Mouse (Mus musculus): Measurements from ENCODE around the gene Sephs1.

The Sephs1 gene

GRCm38 (mm10) chr2:4908771-4909315 is 27.5 kb downstream of the Sephs1 start:
- peak; percentile 70 for DNase-seq

- DNase-seq = peak; percentile 58
Observed at GRCm38 (mm10) chr2:4909909-4910308, 28.5 kb downstream of the Sephs1 start.

DNA sequence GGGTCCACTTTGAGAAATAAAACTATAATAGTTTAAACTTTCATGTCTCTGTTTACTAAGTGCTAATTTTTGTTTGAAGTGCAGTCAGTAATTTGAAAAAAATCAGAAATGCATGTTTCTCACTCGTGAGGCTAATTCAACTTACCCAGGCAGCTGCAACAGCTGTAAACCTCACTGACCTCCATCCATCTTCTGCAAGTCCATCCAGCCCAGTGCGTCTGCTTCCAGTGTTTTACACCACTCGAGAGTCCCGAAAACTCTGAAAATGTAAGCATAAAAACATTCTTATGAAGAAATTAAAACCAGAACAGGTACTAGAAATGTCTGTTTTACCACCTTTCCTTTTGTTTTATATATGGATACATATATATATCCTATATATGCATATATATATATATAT is 29.2 kb downstream of the Sephs1 start:
- no peak for DNase-seq

- DNase-seq = no peak
Observed at GRCm38 (mm10) chr2:4913949-4914348, 32.6 kb downstream of the Sephs1 start.

GRCm38 (mm10) chr2:4916037-4916436 is 34.7 kb downstream of the Sephs1 start:
- no peak for DNase-seq

DNA sequence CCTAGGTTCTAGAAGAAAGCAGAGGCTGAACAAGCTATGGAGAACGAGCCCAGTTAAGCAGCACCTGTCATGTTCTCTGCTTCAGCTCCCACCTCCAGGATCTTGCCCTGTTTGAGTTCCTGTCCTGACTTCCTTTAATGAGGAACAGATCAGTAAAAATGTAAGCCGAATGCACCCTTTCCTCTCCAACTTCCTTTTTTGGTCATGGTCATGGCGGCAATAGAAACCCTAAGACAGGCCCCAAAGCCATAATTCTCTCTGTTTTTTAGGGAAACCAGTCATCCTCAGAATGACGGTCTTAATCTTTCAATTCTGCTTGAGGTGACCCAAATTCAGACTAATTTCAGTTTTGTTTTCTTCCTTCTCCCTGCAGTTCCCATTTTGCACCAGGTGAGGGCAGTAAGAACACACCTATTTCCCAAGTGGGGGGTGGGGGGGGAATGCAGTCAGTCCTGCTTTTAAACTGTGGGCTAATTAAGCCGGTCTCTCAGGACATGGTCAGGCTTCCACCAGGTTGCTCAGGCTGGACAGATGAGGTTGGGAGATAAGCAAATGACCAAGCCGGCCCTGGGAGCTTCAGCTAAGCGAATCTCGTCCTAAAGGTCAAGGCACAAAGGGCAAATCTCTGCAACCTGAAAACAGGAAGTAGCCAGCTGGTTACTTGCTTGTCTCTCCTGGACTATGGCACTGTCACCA is 36.1 kb downstream of the Sephs1 start:
- peak; percentile 88 for DNase-seq

DNA sequence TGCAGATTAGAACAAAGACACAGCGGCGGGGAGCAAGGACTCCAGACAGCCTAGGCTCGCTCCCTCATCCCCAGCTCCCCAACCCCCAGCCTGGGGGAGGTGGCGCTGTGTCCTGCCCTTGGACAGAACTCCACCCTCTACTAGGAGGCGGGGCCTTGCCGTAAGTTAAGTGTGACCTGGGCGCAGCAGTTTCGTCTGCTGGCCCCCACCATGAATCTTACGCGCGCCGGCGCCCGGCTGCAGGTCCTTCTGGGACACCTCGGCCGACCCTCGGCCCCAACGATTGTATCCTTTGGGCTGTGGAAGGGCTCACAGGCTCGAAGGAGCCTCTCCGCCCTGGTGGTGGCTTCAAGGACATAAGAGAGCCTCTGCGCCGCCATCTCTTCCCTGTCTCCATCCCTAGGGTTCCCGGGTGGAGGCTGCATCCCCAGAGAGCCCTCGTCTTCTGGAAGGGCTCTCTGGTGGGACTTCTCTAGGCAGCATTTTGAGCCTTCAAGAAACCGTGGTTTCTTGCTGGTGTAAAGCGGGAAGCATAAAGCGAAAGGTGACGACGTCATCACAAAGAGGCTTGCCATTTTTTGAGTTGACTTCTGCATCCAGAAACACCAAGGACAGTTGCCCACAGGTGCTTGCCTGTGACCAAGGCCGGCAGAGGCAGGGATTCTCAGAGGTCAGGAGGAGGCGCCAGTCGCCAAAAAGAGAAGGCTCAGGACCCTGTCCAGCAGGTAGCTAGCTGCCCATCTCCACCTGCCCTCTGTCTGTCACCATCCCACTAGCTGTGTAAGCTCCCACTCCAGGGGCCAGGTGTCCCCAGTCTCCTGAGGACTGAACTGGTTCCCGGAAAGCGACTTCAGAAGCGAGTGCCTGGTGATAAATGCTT is 37.7 kb downstream of the Sephs1 start, which contains the start of gene Phyh:
Gene Phyh (plus strand): TSS at position 160 of the 880 bp plus-strand sequence.
- DNase-seq = peak; percentile 96

DNA sequence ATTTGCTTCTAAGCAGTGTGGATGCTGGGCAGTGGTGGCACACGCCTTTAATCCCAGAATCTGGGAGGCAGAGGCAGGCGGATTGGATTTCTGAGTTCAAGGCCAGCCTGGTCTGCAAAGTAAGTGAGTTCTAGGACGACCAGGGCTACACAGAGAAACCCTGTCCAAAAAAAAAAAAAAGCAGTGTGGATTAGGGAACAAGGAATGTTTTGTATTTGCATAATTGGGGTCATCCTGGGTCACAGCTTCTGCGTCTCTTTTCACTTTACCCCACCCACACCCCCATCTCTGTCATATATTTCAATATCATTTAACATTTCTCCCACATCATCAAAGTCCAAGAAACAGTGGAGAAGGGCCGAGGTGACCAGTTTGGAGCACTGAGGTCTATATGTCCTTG is 39.7 kb downstream of the Sephs1 start:
- DNase-seq = no peak

GRCm38 (mm10) chr2:4922476-4923164 is 41.3 kb downstream of the Sephs1 start:
- DNase-seq = peak; percentile 82

GRCm38 (mm10) chr2:4927391-4927790 is 46.0 kb downstream of the Sephs1 start:
- no peak for DNase-seq

DNA sequence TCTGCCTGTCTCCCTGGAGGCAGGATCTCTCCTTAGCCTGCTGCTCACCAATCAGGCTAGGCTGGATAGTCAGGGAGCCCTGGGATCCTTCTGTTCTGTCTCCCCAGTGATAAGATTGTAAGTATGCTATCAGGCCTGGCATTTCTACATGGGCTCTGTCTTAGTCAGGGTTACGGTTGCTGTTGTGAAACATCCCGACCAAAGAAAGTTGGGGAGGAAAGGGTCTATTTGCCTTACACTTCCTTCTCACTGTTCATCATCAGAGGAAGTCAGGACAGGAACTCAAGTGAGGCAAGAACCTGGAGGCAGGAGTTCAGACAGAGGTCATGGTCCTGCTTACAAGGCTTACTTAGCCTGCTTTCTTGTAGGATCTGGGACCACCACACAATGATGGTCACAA is 47.9 kb downstream of the Sephs1 start:
- DNase-seq = no peak

DNA sequence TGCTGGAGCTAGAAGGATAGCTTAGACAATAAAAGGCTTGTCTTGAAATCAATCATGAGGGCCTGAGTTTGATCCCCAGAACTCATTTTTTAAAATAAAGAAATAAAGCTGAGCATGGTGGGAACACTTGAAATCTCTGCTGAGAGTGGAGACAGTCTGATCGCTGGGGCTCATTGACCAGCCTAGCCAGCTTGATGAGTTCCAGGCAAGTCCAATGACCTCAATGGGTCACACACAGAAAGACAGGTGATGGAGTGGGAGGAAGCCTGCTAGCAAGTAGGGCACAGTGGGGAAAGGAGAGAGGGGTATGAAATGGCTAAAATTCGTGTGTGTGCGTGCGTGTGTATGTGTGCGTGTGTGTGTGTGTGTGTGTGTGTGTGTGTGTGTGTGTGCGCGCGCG is 53.2 kb downstream of the Sephs1 start:
- no peak for DNase-seq

DNA sequence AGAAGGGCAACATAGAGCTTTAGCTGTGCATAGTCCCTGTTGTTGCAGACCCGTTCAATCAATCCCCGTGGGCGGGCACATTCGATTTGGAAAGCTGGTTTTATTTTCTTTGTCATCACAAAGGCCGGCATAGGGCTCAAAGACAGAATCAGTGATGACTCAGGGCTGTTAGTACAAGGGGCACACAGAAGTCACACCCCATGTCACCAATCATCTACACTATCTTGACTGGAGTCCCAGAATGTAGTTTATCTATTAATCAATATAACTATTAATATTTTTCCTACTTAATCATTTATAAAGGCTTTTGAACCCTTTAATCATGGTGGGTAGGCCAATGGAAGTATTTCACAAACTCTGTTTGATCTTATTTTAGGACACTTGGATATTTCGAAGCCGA is 56.6 kb downstream of the Sephs1 start:
- DNase-seq = no peak

- no peak for DNase-seq
Observed at GRCm38 (mm10) chr2:4940861-4941260, 59.5 kb downstream of the Sephs1 start.

GRCm38 (mm10) chr2:4949691-4950090 is 68.3 kb downstream of the Sephs1 start:
- DNase-seq = peak; percentile 41

DNA sequence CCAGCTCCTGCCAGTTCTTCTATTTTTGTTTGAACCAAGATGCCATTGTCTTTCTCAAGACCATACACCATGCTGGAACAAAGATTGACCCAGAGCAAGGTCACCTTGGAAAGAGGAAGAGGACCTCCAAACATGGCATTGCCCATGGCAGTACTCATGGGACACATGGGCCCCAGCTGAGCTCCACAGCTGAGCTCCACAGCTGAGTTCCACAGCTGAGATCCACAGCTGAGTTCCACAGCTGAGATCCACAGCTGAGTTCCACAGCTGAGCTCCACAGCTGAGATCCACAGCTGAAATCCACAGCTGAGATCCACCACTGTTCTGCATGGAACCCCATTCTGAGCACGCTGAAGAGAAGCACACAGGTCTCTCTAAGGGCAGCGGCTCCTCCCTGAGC is 69.6 kb downstream of the Sephs1 start:
- no peak for DNase-seq

GRCm38 (mm10) chr2:4954216-4954760 is 72.9 kb downstream of the Sephs1 start:
- DNase-seq = no peak

- DNase-seq = no peak
Observed at GRCm38 (mm10) chr2:4958039-4958438, 76.7 kb downstream of the Sephs1 start.
